Mouse (Mus musculus) splenic B cell, adult 2 months (primary cell): ENCODE measurements at regions not wholly inside any gene's neighbourhood (a gene's known extent, or its start where the extent isn't known, plus 50 kb on each side); places are given as distances from the start of the nearest gene placed in this dataset.
A peak's percentile ranks its signal among the peaks of the same experiment; 100 is the strongest.

Experiments
- DNase-seq: peaks from one replicate; pipeline ENCODE4 v3.0.0-alpha.2; 2011; ENCODE audit warnings: low read depth, low spot score
- H3K27me3 ChIP-seq: 2 replicates; pipeline ENCODE4 v1.6.1; 2012; ENCODE audit warnings: mild to moderate bottlenecking, low read length, moderate library complexity, mixed read lengths; ENCODE audit not compliant: control insufficient read depth, poor library complexity, insufficient read depth, severe bottlenecking
- H3K36me3 ChIP-seq: 2 replicates; pipeline ENCODE4 v1.6.1; 2012; ENCODE audit warnings: mild to moderate bottlenecking, low read length, moderate library complexity, mixed read lengths; ENCODE audit not compliant: control insufficient read depth, poor library complexity, insufficient read depth, severe bottlenecking

DNA sequence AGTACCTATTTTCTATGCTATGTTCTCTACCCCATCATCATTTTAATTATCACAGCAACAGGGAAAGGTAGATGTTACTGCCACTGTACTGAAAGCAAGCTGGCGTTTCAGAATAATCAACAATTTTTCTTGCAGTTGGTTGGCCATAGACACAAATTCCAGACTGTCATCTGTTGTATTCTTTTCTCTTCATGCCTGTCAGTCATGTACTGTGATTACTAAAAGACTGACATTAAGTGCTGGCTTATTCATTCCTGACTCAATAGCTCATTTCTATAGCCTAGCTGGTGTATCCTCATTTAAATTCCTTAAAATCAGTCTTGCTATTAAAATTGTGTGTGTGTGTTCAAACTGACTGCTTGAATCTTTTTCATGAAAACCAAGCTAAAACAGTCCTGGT, 71.4 kb upstream of the Cd28 start:
- Histone ChIP-seq H3K36me3 (no peaks in the 10 kb centered on the region), H3K27me3 (no peaks in the 10 kb centered on the region)
- no peak for DNase-seq

DNA sequence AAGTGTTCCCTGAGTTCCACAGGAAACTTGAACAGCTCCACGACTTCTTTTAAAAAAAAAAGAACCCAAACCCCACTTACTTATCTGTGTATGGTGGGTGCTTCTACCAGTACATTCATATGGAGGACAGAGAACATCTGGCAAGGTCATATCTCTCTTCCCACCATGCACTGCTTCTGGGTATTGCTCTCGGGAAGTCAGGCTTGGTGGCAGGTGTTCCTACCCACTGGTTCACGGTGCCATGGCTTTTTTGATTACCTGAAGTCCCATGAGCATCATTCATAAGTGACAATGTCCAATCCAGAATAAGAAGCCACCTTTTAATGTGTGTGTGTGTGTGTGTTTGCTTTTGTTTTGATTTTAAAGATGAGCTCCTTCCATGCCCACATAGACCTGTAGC, 73.8 kb upstream of the Cd28 start:
- H3K36me3 ChIP-seq: no peaks in the 10 kb centered on the region
- no peak for DNase-seq
- no peaks in the 10 kb centered on the region for H3K27me3 ChIP-seq

DNA sequence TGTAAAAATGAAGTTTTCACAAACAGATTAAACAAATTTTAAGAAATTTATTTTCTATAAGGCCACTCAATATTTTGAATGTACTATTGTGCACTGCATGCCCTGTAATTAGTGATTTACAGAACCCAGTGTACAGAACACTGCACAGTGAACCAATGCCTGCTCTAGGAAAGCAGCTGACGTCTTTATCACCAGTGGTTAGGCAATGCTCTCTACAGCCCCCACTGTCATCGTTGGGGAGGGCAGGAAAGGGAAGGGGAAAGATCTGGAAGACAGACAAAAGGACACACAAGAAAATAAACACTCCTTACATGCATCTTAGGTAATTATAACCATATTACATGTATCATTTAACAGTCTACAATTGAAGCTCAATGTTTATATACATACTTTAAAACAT, 74.4 kb upstream of the Cd28 start:
- Histone ChIP-seq H3K27me3 (no peaks in the 10 kb centered on the region), H3K36me3 (no peaks in the 10 kb centered on the region)
- no peak for DNase-seq

DNA sequence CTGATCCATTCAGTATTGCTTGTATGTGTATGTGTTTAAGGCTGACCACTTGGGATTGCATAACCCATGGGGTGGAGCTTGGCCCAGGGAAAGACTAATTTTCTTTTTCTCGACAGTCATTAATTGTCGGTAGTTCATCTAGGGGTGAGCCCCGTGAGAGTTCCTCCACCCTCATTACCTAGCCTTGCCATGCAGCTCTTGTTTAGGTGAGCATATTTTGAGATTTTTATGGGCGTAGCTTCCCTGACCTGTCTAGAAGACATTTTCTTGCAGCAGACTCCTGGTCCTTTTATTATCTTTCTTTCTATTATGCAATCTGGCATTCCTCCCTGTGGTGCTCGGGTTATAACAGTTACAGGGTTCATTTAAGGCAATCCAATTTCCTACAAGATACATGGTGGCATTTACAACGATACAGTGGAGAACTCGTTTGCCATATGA, 74.4 kb upstream of the Raph1 start:
- H3K36me3 ChIP-seq: no peaks in the 10 kb centered on the region
- DNase-seq: no peak
- no peaks in the 10 kb centered on the region for H3K27me3 ChIP-seq

DNA sequence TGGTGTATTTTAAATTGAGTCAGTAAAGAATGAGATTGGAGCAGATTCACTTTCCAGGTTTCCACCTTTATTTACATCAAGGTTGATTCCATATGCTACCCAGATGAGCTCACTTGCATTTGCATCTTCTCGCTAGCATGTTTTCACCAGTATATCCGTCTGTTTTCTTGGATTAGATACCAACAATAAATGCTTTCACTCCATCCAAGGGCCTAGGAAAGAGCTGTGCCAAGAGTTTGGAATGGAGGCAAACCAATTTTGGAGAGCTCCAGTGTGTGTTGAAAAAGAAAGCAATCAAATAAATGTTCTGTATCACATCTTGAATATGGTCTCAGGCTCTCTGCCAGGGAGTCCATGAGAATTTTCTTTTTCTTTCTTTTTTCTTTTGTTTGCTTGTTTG, 72.6 kb upstream of the Raph1 start:
- no peak for DNase-seq
- Histone ChIP-seq H3K27me3 (no peaks in the 10 kb centered on the region), H3K36me3 (no peaks in the 10 kb centered on the region)

DNA sequence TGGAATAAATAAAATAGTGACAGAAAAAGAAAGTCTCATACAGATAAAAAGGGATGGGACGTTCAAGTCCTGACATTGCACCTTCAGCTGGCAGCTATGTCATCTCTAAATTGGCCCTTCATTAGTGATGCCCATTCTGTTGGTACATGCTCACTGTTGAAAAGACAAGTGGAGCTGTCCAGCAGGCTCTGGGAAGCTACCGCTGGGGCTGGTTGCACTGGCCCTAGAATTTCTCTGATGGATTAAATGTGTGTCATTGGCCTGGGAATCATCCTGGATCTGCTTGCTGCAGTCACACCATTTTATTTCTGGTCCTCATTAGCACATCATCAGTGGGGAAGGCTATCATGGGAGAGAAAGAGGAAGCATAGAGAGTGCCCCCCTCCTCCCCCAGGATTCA, 72.2 kb upstream of the Raph1 start:
- Histone ChIP-seq H3K27me3 (no peaks in the 10 kb centered on the region), H3K36me3 (no peaks in the 10 kb centered on the region)
- no peak for DNase-seq

DNA sequence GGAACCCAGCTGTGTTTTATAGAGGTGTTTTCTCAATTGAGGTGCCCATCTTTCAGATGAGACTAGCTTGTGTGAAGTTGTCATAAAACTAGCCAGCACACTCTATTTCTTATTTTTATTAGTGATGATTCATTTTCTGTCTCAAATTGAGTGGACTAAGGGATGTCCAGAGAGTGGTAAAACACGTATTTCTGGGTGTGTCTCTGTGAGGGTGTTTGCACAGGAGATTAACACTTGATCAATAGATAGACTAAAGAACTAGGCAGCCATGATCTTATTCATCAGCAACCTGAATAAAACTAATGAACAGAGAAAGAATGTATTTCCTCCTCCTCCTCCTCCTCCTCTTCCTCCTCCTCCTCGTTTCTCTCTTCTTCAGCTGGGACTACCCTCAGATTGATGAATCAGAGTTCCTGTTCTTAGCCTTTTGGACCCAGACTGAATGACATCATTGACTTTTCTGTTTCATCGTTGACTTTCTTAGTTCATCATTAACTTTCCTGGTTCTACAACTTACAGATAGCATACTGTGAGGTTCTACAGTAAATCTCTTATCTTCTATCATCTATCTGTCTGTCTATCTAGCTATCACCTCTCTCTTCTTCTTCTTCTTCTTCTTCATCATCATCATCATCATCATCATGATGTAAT, 70.0 kb upstream of the Raph1 start:
- Histone ChIP-seq H3K36me3 (no peaks in the 10 kb centered on the region), H3K27me3 (no peaks in the 10 kb centered on the region)
- DNase-seq: no peak

DNA sequence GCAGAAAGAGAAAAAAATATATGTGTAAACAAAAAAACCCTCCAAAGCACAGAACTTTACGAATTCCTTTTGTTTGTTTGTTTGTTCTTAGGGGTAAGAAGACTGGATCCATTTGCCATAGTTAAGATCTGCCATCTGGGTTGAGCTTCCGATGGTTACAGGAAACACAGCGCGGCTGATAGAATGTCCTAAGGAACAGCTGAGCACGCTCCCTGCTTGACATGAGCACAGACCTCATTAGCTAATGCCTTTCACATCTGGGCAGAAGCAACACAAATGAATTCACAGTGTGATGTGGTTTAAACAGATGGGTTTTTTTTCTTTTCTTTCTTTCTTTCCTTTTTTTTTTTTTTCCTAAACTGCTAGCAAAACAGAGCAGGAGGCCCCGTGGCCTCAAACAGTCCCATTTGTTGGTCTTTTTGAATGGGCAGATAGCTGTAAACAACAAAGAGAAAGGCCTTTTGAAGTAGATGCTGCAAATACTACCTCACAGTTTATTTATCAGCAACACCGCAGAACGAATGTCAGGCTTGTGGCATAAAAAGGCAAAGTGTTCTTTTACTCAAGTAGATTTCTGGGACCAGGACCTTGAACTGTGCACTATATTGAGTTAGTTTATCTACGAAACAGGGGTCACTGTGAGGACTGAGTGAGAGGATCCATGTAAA, 61.0 kb upstream of the Raph1 start:
- Histone ChIP-seq H3K27me3 (no peaks in the 10 kb centered on the region), H3K36me3 (no peaks in the 10 kb centered on the region)
- no peak for DNase-seq

DNA sequence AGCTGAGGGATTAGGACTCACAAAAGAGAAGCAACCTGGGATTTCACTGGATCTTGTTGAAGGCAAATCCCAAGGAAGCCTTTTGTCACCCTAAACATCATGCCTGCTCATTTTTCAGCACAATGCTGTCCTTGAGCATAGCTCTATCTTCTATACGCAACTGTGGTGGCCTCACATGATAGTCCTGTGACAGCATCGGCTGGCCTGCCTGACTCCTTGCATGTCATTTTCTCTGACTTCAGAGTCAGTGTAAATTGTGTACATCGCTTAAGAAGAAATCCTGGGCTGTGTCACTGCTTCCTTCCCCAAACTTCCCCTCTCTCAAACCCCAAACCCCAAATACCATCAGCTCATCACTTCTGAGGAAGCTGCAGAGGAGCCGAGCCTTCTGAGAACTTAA, 60.5 kb upstream of the Raph1 start:
- no peaks in the 10 kb centered on the region for H3K36me3 ChIP-seq
- no peaks in the 10 kb centered on the region for H3K27me3 ChIP-seq
- DNase-seq: peak; percentile 5

DNA sequence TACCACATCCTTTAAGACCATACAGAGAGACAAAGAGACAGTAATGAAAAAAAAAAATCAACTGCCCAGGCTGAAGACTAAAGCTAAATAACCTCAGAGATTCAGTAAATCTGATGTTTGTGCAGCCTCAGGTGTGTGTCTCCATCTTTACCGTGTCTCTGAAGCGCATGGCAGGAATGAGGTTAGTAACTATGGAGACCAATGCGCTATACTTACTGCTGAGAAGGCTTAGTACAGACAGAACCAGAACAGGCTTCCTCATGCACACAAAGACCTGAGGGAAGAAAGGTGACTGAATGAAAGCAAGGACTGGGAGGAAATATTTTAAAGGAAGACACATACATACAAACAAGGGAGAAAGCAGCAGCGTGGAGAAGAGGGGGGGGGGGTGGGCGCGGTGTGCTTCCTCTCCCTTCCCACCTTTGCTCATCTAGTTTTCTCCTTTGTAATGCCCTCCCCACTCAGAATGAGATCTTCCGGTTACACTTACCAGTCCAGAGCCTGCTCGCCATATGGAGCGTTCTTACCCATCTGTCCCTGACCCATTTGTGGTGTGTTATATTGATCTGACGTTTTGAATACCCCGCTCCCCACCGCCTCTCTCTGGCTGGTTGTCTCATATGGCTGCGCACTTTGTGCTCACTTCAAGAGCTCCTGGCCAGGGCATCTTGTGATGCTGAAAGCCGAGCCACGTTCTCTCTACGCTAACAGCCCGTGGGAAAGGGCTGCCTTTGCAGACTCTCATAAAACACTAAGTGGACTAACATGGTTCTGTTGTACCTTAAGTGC, 59.0 kb upstream of the Raph1 start:
- DNase-seq: no peak
- Histone ChIP-seq H3K27me3 (no peaks in the 10 kb centered on the region), H3K36me3 (no peaks in the 10 kb centered on the region)

DNA sequence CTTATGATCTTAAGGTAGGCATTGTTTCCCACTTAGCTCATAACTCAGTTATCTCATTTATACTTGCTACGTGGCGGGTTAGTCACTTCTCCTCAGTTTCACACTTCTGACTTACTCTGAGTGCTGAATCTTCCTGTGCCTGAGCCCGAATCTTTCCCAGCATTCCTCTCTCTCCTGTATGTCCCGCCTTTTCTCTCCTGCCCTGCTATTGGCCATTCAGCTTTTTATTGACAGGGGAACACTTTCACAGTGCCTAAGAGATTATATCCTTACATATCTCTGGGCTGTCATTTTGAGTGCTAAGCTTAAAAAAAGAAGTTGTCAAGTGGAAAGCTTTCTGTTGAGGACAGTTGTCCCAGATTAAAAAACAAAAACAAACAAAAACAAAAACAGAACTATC, 57.3 kb upstream of the Raph1 start:
- no peak for DNase-seq
- Histone ChIP-seq H3K36me3 (no peaks in the 10 kb centered on the region), H3K27me3 (no peaks in the 10 kb centered on the region)

DNA sequence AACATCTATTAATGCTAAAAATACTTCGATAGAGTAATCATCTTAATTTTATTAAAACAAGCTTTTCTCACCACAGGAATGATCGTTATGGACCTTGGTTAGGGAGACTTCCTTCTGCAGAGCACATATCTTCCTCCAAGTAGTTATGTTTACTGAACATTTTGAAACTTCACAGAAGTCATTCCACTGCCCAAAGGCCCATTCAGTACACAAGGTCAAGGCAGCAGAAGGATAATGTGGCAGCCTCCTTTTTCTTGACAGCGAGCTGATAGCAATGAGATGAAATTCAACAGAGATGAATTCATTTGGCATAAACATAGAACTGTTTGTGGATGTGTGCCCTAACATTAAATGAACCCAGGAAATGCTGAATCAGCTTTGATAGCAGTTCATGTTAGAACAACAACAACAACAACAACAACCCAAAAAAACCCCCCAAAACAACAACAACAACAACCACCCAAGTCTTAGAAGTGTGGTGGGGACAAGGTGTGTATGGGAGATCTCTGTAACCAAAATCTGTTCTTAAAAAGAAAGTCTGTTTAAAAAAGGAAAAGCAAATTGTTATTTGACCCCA, 56.6 kb upstream of the Raph1 start:
- DNase-seq: no peak

DNA sequence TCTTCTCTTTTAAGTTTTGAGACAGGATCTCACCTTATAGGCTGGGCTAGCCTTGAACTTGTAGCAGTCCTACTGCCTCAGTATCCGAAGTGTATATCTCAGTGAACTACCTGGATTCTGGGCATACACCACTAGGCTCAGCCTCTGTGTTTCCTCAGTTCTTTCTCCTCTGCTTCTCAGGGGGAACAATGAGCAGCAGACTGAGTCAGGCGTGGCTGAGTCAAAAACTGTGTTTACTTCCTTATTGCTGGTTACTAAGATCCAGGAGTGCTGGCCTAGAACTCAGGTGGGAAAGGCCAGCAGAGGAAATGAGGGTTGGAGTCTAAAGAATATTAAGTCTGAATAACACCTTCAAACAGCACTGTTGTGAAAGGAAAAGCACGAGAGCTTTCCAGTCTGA, 54.9 kb upstream of the Raph1 start:
- DNase-seq: no peak

More for the DNA sequence above, 56.6 kb upstream of the Raph1 start:
- Histone ChIP-seq H3K27me3 (no peaks in the 10 kb centered on the region), H3K36me3 (no peaks in the 10 kb centered on the region)

DNA sequence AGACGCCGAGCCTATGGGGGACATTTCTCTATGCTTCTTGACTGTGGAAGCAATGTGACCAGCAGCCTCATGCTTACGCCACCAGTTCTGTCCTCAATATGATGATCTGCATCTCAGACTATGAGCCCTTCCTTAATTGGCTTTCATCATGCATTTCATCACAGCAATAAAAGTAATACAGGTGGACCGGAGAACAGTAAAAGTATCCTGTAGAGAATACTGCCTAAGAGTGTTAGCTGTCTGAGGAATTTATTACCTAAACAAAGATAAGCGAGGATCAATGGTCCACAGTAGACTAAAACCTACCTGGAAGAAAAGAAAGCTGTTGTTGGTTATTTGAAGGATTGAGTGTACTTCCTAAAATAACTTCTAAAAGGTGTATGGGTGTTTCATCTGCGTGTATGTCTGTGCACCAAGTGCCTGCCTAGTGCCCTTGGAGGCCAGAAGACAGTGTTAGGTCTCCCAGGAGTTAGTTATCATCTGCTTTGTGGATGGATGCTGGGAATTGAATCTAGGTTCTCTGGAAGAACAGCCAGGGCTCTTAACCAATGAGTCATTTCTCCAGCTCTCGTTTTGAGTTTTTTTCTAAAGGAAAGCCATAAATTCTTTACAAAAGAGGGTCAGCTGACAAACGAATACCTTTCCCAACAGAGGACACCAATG, 54.3 kb upstream of the Raph1 start:
- H3K27me3 ChIP-seq: no peaks in the 10 kb centered on the region
- H3K36me3 ChIP-seq: no peaks in the 10 kb centered on the region
- no peak for DNase-seq

More for the DNA sequence above, 54.9 kb upstream of the Raph1 start:
- no peaks in the 10 kb centered on the region for H3K36me3 ChIP-seq
- H3K27me3 ChIP-seq: no peaks in the 10 kb centered on the region
